Comparison of ENCODE assay signal across 10 mouse cellular contexts in the genomic region with DNA sequence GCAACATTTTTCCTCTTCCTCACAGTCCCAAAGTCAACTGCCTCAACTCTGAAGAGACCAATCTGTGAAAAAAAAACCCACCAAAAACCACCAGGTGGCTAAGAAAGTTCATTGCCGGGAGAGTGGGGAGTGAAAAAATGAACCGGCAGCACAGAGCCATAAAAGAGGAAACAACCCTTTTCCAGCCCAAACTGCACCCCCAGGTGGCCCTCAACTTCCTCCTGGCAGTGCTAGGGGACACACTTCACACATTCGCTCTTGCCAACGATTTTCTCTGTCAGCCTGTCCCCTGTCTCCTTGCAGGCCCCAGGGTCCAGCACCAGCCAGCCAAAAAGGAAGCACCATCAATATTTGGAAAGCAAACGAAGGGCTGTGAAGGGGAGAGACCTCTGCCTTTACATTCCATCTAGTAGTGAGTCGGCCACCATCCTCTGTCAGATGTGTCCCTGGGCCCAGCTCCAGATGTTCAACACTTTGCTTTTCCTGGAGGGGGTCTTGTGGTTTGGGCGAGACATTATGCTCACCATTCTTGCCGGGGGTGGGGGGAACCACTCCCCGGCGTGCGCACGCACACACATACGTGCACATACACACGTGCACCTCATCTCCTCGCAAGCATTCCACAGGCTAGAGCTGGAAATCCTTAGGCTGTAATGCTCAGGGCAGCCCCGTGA. TPM values are rescaled to one million over a fixed set of nuclear protein-coding genes. Genes with fewer than 3 reads are reported as not detected.
DNase-seq lines count a peak whose midpoint lies in the region; ATAC-seq lines count a peak whose summit lies in the region.
"Had no signal": no experiment of that assay in that cellular context is flagged by ENCODE, and none has a peak within 500 bp of the region (broad histone marks: within the 10 kb centered on the region; RNA-seq: fewer than 3 reads in every experiment).

No protein-coding gene starts in this region.

- peaks cover 84% of the 10 kb centered on the region for H3K4me1 ChIP-seq in midbrain, embryonic 12.5 days

- no peaks in the 10 kb centered on the region for H3K9me3 ChIP-seq in midbrain, embryonic 12.5 days

- peaks cover 1% of the 10 kb centered on the region for H3K36me3 ChIP-seq in midbrain, embryonic 12.5 days

- no peak overlapping the region for H3K27ac ChIP-seq in midbrain, embryonic 12.5 days (replicated peaks)

- H3K9ac ChIP-seq in midbrain, embryonic 12.5 days (replicated peaks) = peak overlapping the region; percentile 96; the same call in 1 of the 2 replicates

- peak overlapping the region; percentile 71 for H3K4me3 ChIP-seq in midbrain, embryonic 12.5 days

- 71% methylated on average over 16 of the region's 16 CpGs for WGBS in midbrain, embryonic 12.5 days

- no peaks in the 10 kb centered on the region for H3K27me3 ChIP-seq in midbrain, embryonic 12.5 days

- peak overlapping the region; percentile 97 for H3K4me2 ChIP-seq in midbrain, embryonic 12.5 days (replicated peaks)

- peak; percentile 58 for ATAC-seq in hematopoietic stem cell, adult 5-6 weeks (replicated peaks in 1 of 2; ENCODE audit: insufficient read depth in 1 of 2, low FRiP score in 2 of 2, low TSS enrichment in 1 of 2, low read depth in 1 of 2, poor library complexity in 2 of 2, severe bottlenecking in 2 of 2)
- ATAC-seq in midbrain, embryonic 12.5 days (ENCODE audit: low FRiP score, low read depth) = no peak
- no peak for ATAC-seq in megakaryocyte-erythroid progenitor cell, adult 5-6 weeks (replicated peaks; ENCODE audit: low FRiP score, low TSS enrichment, poor library complexity, severe bottlenecking)

- peak; percentile 50 to 55 for DNase-seq in cerebellum, adult 18-20 months
- no peak for DNase-seq in cerebellum, adult 8-10 months
- peak; percentile 35 for DNase-seq in 3T3-L1 (ENCODE audit: low read depth, low spot score)
- DNase-seq in frontal cortex, adult 2 months (ENCODE audit: extremely low spot score in 1 of 2, low spot score in 1 of 2) = no peak
- no peak for DNase-seq in spleen, postnatal 4 days (ENCODE audit: low spot score in 2 of 2)
- DNase-seq: heart, adult 18-20 months; kidney, postnatal 10 days had no signal

RNA-seq across cellular contexts. Expression of gene Ephb2, which starts 3.1 kb away (rescaled TPM):
- 3.9 and 7.2 TPM in 2 replicates for total RNA-seq in hematopoietic stem cell, adult 5-6 weeks (2017)
- polyA plus RNA-seq in midbrain, embryonic 12.5 days (2016; fragmentation: Nextera tagmentation; extraction: Ambion mirVana) = 39.8 and 40.0 TPM in 2 replicates
- 7.3 and 8.9 TPM in 2 replicates for polyA plus RNA-seq in frontal cortex, adult 2 months (2012; rRNA removed)
- not detected in 2 replicates for total RNA-seq in megakaryocyte-erythroid progenitor cell, adult 5-6 weeks (2014; fragmentation: Nextera tagmentation)
- 0.56 TPM in 1 of 2 replicates, not detected in the other for total RNA-seq in megakaryocyte-erythroid progenitor cell, adult 5-6 weeks (2017)

RNA-seq across cellular contexts. Expression of gene C1qb, which starts 53.3 kb away (rescaled TPM):
- 0.25 and 0.31 TPM in 2 replicates for total RNA-seq in hematopoietic stem cell, adult 5-6 weeks (2017)
- polyA plus RNA-seq in midbrain, embryonic 12.5 days (2016; fragmentation: Nextera tagmentation; extraction: Ambion mirVana) = 30.2 and 38.4 TPM in 2 replicates
- polyA plus RNA-seq in frontal cortex, adult 2 months (2012; rRNA removed) = 100 and 129 TPM in 2 replicates
- not detected in 2 replicates for total RNA-seq in megakaryocyte-erythroid progenitor cell, adult 5-6 weeks (2014; fragmentation: Nextera tagmentation)
- total RNA-seq in megakaryocyte-erythroid progenitor cell, adult 5-6 weeks (2017) = not detected in 2 replicates

Comparison
In these comparisons a context has a peak if more than half of its experiments do, and no peak if none do; other contexts are left out.
1. DNase-seq: peak in cerebellum, adult 18-20 months (2 of 2) and 3T3-L1 (single experiment); none in cerebellum, adult 8-10 months (single experiment), frontal cortex, adult 2 months (0 of 2) and spleen, postnatal 4 days (0 of 2).
2. ATAC-seq: peak in hematopoietic stem cell, adult 5-6 weeks (2 of 2); none in midbrain, embryonic 12.5 days (single experiment) and megakaryocyte-erythroid progenitor cell, adult 5-6 weeks (single experiment).